Mouse (Mus musculus): ENCODE measurements at regions not wholly inside any gene's neighbourhood (a gene's known extent, or its start where the extent isn't known, plus 50 kb on each side); places are given as distances from the start of the nearest gene placed in this dataset.
"Not testable (repeated sequence)": the region's sequence is repeated elsewhere in the genome, so short reads cannot be mapped to it uniquely, and the experiment has no call there.

- no peak for DNase-seq (ENCODE audit: low spot score in 2 of 2)
Observed at GRCm38 (mm10) chr12:114563683-114564082, 1020.0 kb downstream of the Adam6a start.

- no peak for DNase-seq (ENCODE audit: low spot score in 2 of 2)
Observed at GRCm38 (mm10) chr12:114564329-114564728, 1020.6 kb downstream of the Adam6a start.

- DNase-seq (ENCODE audit: low spot score in 2 of 2), result no peak
Observed at GRCm38 (mm10) chr12:114583371-114583770, 1039.7 kb downstream of the Adam6a start.

DNA sequence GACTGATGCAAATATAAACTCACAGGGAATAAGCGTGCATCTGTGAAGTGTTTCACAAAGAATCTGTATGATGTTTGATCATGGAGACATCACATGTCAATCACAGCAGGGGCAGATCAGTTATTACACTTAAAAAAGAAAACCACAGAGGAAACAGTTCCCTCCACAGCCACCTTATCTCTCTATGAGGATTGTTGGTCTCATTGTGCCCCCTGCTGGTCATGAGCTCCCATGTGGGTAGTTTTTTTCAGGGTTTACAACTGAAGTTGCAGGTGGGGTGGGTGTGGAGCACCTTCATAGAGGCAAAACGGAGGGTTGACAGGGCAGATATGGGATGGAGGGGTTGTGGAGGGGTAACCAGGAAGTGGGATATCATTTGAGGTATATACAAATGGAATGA is 1043.5 kb downstream of the Adam6a start:
- no peak for DNase-seq (ENCODE audit: low spot score in 2 of 2)

DNA sequence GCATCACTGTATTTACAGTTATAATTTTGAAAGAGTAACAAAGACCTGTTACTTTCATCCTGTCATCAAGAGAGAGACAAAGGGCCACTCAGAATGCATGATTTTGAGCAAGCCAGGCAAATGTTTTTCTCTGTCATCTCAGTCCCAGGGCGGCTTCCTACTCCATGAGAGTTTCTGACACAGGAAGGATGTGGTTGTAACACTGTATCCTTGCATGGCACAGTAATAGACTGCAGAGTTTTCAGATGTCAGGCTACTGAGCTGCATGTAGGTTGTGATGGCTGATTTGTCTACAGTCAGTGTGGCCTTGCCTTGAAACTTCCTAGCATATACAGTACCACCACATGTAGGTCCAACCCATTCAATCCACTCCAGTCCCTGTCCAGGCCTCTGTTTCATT is 1054.0 kb downstream of the Adam6a start:
- DNase-seq (ENCODE audit: low spot score in 2 of 2), result no peak

- no peak for DNase-seq (ENCODE audit: low spot score in 2 of 2)
Observed at GRCm38 (mm10) chr12:114609171-114609570, 1065.5 kb downstream of the Adam6a start.

GRCm38 (mm10) chr12:114612108-114612507 is 1068.4 kb downstream of the Adam6a start:
- no peak for DNase-seq (ENCODE audit: low spot score in 2 of 2)

DNA sequence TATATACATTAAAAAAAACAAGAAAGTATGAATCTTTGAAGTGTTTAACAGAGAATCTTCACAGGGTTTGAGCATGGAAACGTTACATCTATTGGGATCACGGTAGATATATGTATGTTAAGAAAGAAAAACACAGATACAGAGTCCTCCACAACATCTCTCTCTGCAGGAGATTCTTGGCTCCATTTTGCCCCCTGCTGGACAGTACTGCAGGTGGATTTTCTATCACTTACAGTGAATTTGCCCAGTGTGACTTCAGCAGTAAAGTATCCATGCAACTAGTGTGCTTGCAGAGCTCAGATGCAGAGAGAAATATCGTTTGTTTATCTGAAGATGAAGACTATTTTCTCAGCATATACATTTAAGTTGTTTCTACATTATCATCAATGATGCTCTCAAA is 1071.5 kb downstream of the Adam6a start:
- no peak for DNase-seq (ENCODE audit: low spot score in 2 of 2)

- no peak for DNase-seq (ENCODE audit: low spot score in 2 of 2)
Observed at GRCm38 (mm10) chr12:114615712-114616111, 1072.0 kb downstream of the Adam6a start.

- DNase-seq (ENCODE audit: low spot score in 2 of 2), result no peak
Observed at GRCm38 (mm10) chr12:114641089-114641488, 1097.4 kb downstream of the Adam6a start.

DNA sequence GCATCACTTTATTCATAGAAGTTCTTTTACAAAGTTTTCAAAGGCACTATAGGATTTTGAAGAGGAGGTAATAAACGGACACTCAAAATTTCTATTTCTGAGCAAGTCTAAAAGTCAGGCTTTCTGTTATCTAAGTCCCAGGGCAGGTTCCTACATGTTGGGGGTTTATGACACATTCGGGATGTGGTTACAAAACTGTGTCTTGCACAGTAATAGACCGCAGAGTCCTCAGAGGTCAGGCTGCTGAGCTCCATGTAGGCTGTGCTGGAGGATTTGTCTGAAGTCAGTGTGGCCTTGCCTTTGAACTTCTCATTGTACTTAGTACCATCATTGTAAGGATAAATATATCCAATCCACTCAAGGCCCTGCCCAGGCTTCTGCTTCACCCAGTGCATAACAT is 1102.7 kb downstream of the Adam6a start:
- no peak for DNase-seq (ENCODE audit: low spot score in 2 of 2)

DNA sequence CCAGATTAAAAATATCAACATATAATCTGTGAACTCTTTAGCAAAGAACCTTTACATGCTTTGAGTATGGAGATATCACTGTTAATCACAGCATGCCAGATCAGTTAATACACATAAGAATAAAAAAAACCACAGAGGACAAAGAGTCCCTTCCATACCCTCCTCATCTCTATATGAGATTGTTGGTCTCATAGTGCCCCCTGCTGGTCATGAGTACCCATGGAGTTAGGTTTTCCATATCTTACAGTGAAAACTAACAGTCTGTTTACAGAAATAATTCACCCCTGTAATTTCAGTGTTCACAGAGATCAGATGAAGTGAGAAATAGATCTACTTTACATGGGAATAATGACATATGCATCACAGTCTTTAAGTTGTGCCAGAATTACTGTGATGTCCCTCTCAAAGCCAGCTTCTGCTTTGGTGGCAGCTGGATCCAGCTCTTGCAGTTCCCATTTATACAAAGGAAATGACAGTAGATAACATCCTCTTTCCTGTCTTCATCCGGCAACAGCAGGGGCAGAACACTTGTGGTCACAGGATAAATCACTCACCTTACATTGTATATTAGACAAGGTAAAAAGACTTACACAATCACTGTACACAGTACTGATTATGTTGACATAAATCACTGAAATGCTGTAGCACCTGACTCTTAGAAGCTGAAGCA is 1106.9 kb downstream of the Adam6a start:
- not testable (repeated sequence) for DNase-seq (ENCODE audit: low spot score in 2 of 2)

DNA sequence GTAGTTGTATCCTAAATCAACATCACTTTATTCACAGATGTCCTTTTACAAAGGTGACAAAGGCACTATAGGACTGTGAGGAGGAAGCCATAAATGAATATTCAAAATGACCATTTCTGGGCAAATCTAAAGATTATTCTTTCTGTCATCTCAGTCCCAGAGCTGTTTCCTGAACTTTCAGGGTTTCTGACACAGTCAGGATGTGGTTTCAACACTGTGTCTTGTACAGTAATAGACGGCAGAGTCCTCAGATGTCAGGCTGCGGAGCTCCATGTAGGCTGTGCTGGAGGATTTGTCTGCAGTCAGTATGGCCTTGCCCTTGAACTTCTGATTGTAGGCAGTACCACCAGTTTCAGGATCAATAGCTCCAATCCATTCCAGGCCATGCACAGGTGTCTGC is 1113.4 kb downstream of the Adam6a start:
- not testable (repeated sequence) for DNase-seq (ENCODE audit: low spot score in 2 of 2)

Small RNAs in the stretch of these regions (microRNA-seq; reads per million reads assigned to microRNA genes)
- gene Mir7094-1, result 0 reads per million in 2 experiments
- gene Mir7094-2, result 0 reads per million in 2 experiments

All from layer of hippocampus, postnatal 10 days (tissue).